Mouse (Mus musculus) heart, postnatal 0 days (tissue): ENCODE measurements around the gene Wapl.

Experiments
- CTCF ChIP-seq: IDR thresholded peaks from 2 replicates; pipeline ENCODE4 v1.5.1; 2016; ENCODE audit warnings: antibody characterized with exemption, control low read depth, low read depth
- EP300 ChIP-seq: IDR thresholded peaks from 2 replicates; pipeline ENCODE4 v1.6.1; 2016; ENCODE audit warnings: antibody characterized with exemption, low read depth

DNA sequence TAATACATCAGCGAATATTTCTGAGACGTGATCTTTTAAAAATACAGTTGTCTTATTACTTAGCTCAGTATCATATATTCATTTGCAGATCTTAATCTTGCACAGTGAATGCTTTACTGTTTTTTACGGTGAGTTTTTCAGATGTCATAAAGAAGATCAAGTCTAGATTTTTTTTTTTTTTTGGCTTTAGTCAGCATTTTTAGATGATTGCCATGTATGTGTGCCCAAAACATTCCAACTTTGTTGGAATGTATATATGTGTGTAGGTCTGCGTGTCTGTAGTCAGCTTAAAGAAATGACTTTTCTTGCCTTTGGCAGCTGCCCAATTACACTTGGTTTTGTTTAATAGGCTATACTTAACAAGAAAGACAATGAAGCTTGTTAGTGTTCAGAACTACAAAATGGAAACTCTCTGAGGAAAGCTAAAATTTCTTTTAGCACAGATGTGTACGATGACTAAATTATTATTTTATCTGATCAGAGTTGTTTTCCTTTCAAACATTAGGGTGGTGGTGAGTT is 1.7 kb downstream of the Wapl start:
- TF ChIP-seq CTCF (no peak), EP300 (no peak)
